Comparison of ENCODE assay signal across 32 mouse cellular contexts in the genomic region with DNA sequence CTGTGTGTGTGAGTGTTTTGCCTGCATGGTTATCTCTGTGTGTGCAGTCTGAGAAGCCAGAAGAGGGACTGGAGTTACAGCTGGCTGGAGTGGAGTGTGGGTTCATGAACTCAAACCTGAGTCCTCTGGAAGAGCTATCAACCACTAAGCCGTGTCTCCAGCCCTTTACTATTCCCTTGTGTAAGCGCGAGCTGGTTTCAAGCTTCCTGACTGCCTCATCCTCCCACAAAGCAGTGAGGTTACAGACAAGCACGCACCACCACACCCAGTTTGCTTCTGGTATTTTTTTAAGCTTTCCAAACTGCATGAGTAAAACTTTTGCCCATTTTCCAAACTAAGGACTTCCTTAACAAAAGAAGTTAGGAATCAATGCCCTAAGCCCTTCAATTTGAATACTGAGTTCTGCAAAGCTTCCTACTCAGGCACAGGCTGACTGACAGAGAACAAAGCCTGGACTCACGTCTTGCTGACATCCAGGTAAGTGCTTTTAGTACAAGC. TPM values are rescaled to one million over a fixed set of nuclear protein-coding genes. Genes with fewer than 3 reads are reported as not detected.
"Had no signal": no experiment of that assay in that cellular context is flagged by ENCODE, and none has a peak within 500 bp of the region (broad histone marks: within the 10 kb centered on the region; RNA-seq: fewer than 3 reads in every experiment).

No protein-coding gene starts in this region.

- H3K9ac ChIP-seq: liver, embryonic 13.5 days; midbrain, embryonic 15.5 days; neural tube, embryonic 13.5 days; stomach, embryonic 15.5 days had no signal

- ATAC-seq: midbrain, embryonic 15.5 days had no signal

- H3K4me2 ChIP-seq: liver, embryonic 13.5 days; midbrain, embryonic 11.5 days; midbrain, embryonic 15.5 days; neural tube, embryonic 13.5 days; stomach, embryonic 15.5 days had no signal

- H3K9me3 ChIP-seq: liver, embryonic 13.5 days; midbrain, embryonic 15.5 days; neural tube, embryonic 13.5 days; stomach, embryonic 15.5 days had no signal

- H3K27ac ChIP-seq: kidney, postnatal 0 days; layer of hippocampus, adult 2 months; left cerebral cortex, adult 2 months; liver, embryonic 13.5 days; midbrain, embryonic 15.5 days; neural tube, embryonic 13.5 days; stomach, embryonic 15.5 days had no signal

- H3K27me3 ChIP-seq: liver, embryonic 13.5 days; midbrain, embryonic 15.5 days; neural tube, embryonic 13.5 days; stomach, embryonic 15.5 days had no signal

- DNase-seq: kidney, adult 2 months; kidney, postnatal 25 days; layer of hippocampus, postnatal 36 days; liver, embryonic 13.5 days; lung, adult 2 months; lung, postnatal 14 days; lung, postnatal 4 days; right cerebral cortex, postnatal 14 days; spleen, adult 18-20 months; thymus, adult 2 months; thymus, postnatal 25 days had no signal

- H3K4me3 ChIP-seq: layer of hippocampus, adult 2 months; left cerebral cortex, adult 2 months; liver, embryonic 13.5 days; midbrain, embryonic 15.5 days; neural tube, embryonic 13.5 days; stomach, embryonic 15.5 days had no signal

RNA-seq across cellular contexts. Expression of a gene that starts 35.9 kb away (rescaled TPM):
- total RNA-seq: layer of hippocampus, adult 2 months; layer of hippocampus, postnatal 10 days; layer of hippocampus, postnatal 36 days; left cerebral cortex, adult 2 months; left cerebral cortex, postnatal 10 days; left cerebral cortex, postnatal 36 days; liver, adult 2 months; megakaryocyte progenitor cell, adult 5-6 weeks; megakaryocyte-erythroid progenitor cell, adult 5-6 weeks; neutrophil, adult 5-6 weeks had no signal
- polyA plus RNA-seq: kidney, adult 2 months; kidney, embryonic 14.5 days; kidney, postnatal 0 days; large intestine, adult 2 months; limb, embryonic 11.5 days; limb, embryonic 14.5 days; liver, adult 2 months; liver, embryonic 13.5 days; liver, embryonic 16.5 days; lung, embryonic 16.5 days; midbrain, embryonic 11.5 days; midbrain, embryonic 15.5 days; neural tube, embryonic 13.5 days; stomach, embryonic 15.5 days; thymus, adult 2 months had no signal

RNA-seq across cellular contexts. Expression of a gene that starts 42.7 kb away (rescaled TPM):
- total RNA-seq: layer of hippocampus, adult 2 months; layer of hippocampus, postnatal 10 days; layer of hippocampus, postnatal 36 days; left cerebral cortex, adult 2 months; left cerebral cortex, postnatal 10 days; left cerebral cortex, postnatal 36 days; liver, adult 2 months; megakaryocyte progenitor cell, adult 5-6 weeks; megakaryocyte-erythroid progenitor cell, adult 5-6 weeks; neutrophil, adult 5-6 weeks had no signal
- polyA plus RNA-seq: liver, adult 2 months; liver, embryonic 13.5 days; liver, embryonic 16.5 days; lung, adult 2 months; lung, embryonic 16.5 days; neural tube, embryonic 13.5 days; stomach, embryonic 15.5 days had no signal

RNA-seq across cellular contexts. Expression of a gene that starts 45.6 kb away (rescaled TPM):
- total RNA-seq: layer of hippocampus, adult 2 months; layer of hippocampus, postnatal 10 days; layer of hippocampus, postnatal 36 days; left cerebral cortex, adult 2 months; left cerebral cortex, postnatal 10 days; left cerebral cortex, postnatal 36 days; liver, adult 2 months; megakaryocyte progenitor cell, adult 5-6 weeks; megakaryocyte-erythroid progenitor cell, adult 5-6 weeks; neutrophil, adult 5-6 weeks had no signal
- polyA plus RNA-seq: kidney, adult 2 months; large intestine, adult 2 months; limb, embryonic 11.5 days; liver, adult 2 months; liver, embryonic 13.5 days; liver, embryonic 16.5 days; midbrain, embryonic 11.5 days; midbrain, embryonic 15.5 days; neural tube, embryonic 13.5 days; stomach, embryonic 15.5 days; testis, adult 2 months; thymus, adult 2 months had no signal
